Mouse (Mus musculus): ENCODE results near the gene Nap1l2. TPM values are rescaled to one million over a fixed set of nuclear protein-coding genes. Genes with fewer than 3 reads are reported as not detected.
"Not testable (repeated sequence)": the region's sequence is repeated elsewhere in the genome, so short reads cannot be mapped to it uniquely, and the experiment has no call there.

Gene Nap1l2
- total and polyA plus RNA-seq, 2 experiments from 2014 or later = 0.26 TPM; not detected in 1

DNA sequence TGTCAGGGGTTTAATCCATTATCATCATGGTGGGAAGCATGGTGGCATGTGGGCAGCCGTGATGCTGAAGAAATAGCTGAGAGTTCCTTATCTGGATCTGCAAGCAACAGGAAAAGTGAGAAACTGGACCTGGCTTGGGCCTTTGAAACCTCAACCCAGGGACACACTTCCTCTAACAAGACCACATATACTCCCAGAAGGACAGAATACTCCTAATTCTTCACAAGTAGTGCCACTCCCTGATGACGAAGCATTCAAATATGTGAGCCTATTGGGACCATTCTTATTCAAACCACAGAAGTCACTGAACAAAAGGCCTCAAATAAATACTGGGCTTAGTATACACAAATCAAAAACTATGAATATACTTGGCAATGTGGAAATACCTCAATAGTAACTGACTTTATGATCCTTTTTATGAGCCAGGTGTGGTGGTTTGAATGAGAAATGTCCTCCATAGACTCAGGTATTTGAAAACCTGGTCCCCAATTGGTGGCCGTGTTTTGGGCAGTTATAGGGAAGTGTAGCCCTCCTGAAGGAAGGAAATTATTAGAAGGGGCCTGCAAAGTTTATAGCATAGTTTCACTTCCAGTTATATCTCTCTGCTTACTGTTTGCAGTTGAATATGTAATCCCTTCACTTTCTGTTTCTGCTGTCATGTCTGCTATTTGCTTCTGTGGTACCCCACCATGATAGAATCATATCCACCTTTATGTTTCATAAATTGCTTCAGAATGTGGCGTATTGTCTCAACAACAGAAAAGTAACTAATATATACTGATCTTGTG is 6.5 kb downstream of the Nap1l2 start:
- no peak overlapping the region for H3K4me3 ChIP-seq (ENCODE audit: low read depth, low read length)
- H3K4me1 ChIP-seq (ENCODE audit: control insufficient read depth, insufficient read depth) = no peaks in the 10 kb centered on the region
- H3K27ac ChIP-seq (ENCODE audit: low read depth) = no peak overlapping the region
- WGBS = 69% methylated on average over 4 of the region's 4 CpGs
- no peaks in the 10 kb centered on the region for H3K36me3 ChIP-seq (replicated peaks; ENCODE audit: control insufficient read depth, insufficient read depth, low read length)
- H3K9ac ChIP-seq (replicated peaks; ENCODE audit: low read depth, low read length) = no peak overlapping the region
- no peak overlapping the region for H3K4me2 ChIP-seq (ENCODE audit: low read depth, low read length)
- H3K9me3 ChIP-seq (replicated peaks; ENCODE audit: control insufficient read depth, low read length) = no peaks in the 10 kb centered on the region
- no peak for ATAC-seq (ENCODE audit: insufficient read depth, low read depth)
- peaks cover 8% of the 10 kb centered on the region for H3K27me3 ChIP-seq (ENCODE audit: control insufficient read depth, insufficient read depth, low read length)
- TF ChIP-seq CTCF (IDR thresholded peaks at IDR 0.05; ENCODE audit: low read depth) (no peak), EP300 (IDR thresholded peaks at IDR 0.05; ENCODE audit: low read depth) (no peak)
- no peak for DNase-seq (ENCODE audit: low spot score)

DNA sequence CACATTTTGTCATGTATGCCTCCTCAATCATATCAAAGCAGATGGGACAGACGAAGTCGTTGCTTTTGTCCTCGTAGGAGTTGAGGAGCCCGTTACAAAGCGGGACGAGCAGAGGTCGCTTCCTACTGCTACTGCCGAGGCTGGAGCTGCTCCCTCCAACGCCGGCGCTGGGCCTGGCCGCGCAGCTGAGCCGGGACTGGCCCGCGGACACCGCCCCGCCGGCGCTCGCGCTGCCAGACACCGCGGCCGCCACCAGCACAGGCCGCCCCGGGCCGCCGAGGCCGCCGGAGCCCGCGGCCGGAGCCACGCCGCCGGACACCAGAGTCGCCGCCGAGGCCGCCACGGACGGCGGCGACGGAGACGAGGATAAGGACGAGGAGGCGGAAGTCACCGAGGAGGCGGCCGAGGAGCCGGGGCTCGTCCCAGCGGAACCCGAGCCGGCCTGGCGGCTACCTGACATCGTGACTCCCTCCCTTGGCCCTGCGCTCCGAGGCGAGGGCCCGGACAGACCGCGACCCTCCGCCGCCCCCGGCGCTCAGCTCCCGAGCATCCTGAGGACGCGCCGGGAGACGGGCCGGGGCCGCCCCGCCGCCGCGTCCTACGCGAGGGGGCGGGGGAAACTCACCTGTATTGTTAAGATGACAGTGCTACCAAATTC is 21.4 kb downstream of the Nap1l2 start:
- not testable (repeated sequence) for H3K9ac ChIP-seq (replicated peaks; ENCODE audit: low read depth, low read length); DNase-seq (ENCODE audit: low spot score); H3K4me1 ChIP-seq (ENCODE audit: control insufficient read depth, insufficient read depth); H3K9me3 ChIP-seq (replicated peaks; ENCODE audit: control insufficient read depth, low read length); H3K27ac ChIP-seq (ENCODE audit: low read depth); H3K36me3 ChIP-seq (replicated peaks; ENCODE audit: control insufficient read depth, insufficient read depth, low read length); H3K27me3 ChIP-seq (ENCODE audit: control insufficient read depth, insufficient read depth, low read length)
- WGBS = 24% methylated on average over 38 of the region's 83 CpGs
- H3K4me3 ChIP-seq (ENCODE audit: low read depth, low read length) = peak overlapping the region; percentile 37
- ATAC-seq (ENCODE audit: insufficient read depth, low read depth) = peak; percentile 77; the same call in 1 of the 2 replicates
- peak overlapping the region; percentile 50; the same call in 1 of the 2 replicates for H3K4me2 ChIP-seq (ENCODE audit: low read depth, low read length)

DNA sequence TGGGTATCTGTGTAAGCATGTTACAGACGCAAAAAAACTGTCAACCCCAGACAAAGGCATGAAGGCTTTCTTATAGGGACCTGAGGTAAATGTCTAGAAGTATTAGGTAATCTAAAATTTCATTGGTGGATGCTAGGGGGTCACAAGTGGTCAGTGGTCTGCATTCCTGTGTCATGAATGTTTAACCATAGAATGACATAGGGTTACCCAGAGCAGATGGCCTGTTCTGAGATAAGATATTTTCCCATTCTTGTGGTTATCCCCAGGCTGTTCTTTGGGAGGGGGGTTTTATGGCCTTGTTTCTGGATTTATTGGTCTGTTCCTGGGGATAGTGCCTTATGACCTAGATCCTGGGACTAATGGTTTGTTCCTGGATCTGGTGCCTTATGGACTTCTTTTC is 30.3 kb downstream of the Nap1l2 start:
- Histone ChIP-seq H3K36me3 (replicated peaks; ENCODE audit: control insufficient read depth, insufficient read depth, low read length) (no peaks in the 10 kb centered on the region), H3K9ac (replicated peaks; ENCODE audit: low read depth, low read length) (no peak overlapping the region), H3K9me3 (replicated peaks; ENCODE audit: control insufficient read depth, low read length) (no peaks in the 10 kb centered on the region), H3K4me3 (ENCODE audit: low read depth, low read length) (no peak overlapping the region), H3K4me2 (ENCODE audit: low read depth, low read length) (no peak overlapping the region), H3K27ac (ENCODE audit: low read depth) (no peak overlapping the region), H3K4me1 (ENCODE audit: control insufficient read depth, insufficient read depth) (no peaks in the 10 kb centered on the region), H3K27me3 (ENCODE audit: control insufficient read depth, insufficient read depth, low read length) (0 out of 2 replicates have a peak, but pooled peaks cover 7% of the 10 kb centered on the region)
- DNase-seq (ENCODE audit: low spot score) = no peak
- WGBS = 29% methylated on average over 1 of the region's 1 CpGs
- no peak for TF ChIP-seq EP300 (IDR thresholded peaks at IDR 0.05; ENCODE audit: low read depth)
- no peak for TF ChIP-seq CTCF (IDR thresholded peaks at IDR 0.05; ENCODE audit: low read depth)
- no peak for ATAC-seq (ENCODE audit: insufficient read depth, low read depth)

DNA sequence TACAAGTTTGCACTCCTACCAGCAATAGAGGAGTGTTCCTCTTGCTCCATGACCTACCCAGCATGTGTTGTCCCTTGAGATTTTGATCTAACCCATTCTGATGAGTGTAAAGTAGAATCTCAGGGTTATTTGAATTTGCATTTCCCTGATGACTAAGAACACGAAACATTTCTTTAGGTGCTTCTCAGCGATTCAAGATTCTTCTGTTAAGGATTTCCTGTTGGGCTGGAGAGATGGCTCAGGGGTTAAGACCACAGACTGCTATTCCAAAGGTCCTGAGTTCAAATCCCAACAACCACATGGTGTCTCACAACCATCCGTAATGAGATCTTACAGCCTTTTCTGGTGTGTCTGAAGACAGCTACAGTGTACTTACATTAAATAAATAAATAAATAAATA is 47.9 kb downstream of the Nap1l2 start:
- DNase-seq (ENCODE audit: low spot score) (no peak), ATAC-seq (ENCODE audit: insufficient read depth, low read depth) (no peak)
- no peak overlapping the region for H3K9ac ChIP-seq (replicated peaks; ENCODE audit: low read depth, low read length)
- H3K4me3 ChIP-seq (ENCODE audit: low read depth, low read length) = no peak overlapping the region
- no peak overlapping the region for H3K4me2 ChIP-seq (ENCODE audit: low read depth, low read length)
- no peaks in the 10 kb centered on the region for H3K4me1 ChIP-seq (ENCODE audit: control insufficient read depth, insufficient read depth)
- H3K27ac ChIP-seq (ENCODE audit: low read depth) = no peak overlapping the region
- TF ChIP-seq EP300 (IDR thresholded peaks at IDR 0.05; ENCODE audit: low read depth) (no peak), CTCF (IDR thresholded peaks at IDR 0.05; ENCODE audit: low read depth) (no peak)
- WGBS = 70% methylated on average over 3 of the region's 3 CpGs
- H3K36me3 ChIP-seq (replicated peaks; ENCODE audit: control insufficient read depth, insufficient read depth, low read length) = no peaks in the 10 kb centered on the region
- H3K9me3 ChIP-seq (replicated peaks; ENCODE audit: control insufficient read depth, low read length) = no peaks in the 10 kb centered on the region
- H3K27me3 ChIP-seq (ENCODE audit: control insufficient read depth, insufficient read depth, low read length) = no peaks in the 10 kb centered on the region

Other genes starting within 250 kb of the Nap1l2 start
- gene Cdx4, start 134.8 kb upstream of the Nap1l2 start, total RNA-seq (2014; rRNA removed; ENCODE audit: low replicate concordance) = not detected in 2 replicates
- not detected in 2 replicates for gene Cdx4, start 134.8 kb upstream of the Nap1l2 start, polyA plus RNA-seq (2015; fragmentation: Nextera tagmentation; extraction: Ambion mirVana)
- gene Chic1, start 169.8 kb upstream of the Nap1l2 start, total RNA-seq (2014; rRNA removed; ENCODE audit: low replicate concordance) = 0.65 and 1.7 TPM in 2 replicates
- 0.90 and 0.91 TPM in 2 replicates for gene Chic1, start 169.8 kb upstream of the Nap1l2 start, polyA plus RNA-seq (2015; fragmentation: Nextera tagmentation; extraction: Ambion mirVana)
- not detected in 2 replicates for gene Tsx, start 227.8 kb upstream of the Nap1l2 start, total RNA-seq (2014; rRNA removed; ENCODE audit: low replicate concordance)
- 0.15 TPM in 1 of 2 replicates, not detected in the other for gene Tsx, start 227.8 kb upstream of the Nap1l2 start, polyA plus RNA-seq (2015; fragmentation: Nextera tagmentation; extraction: Ambion mirVana)
- not detected in 2 replicates for gene Gm26992, start 235.4 kb upstream of the Nap1l2 start, total RNA-seq (2014; rRNA removed; ENCODE audit: low replicate concordance)
- gene Gm26992, start 235.4 kb upstream of the Nap1l2 start, polyA plus RNA-seq (2015; fragmentation: Nextera tagmentation; extraction: Ambion mirVana) = not detected in 2 replicates

Measured in heart, postnatal 0 days (tissue).